Comparison of ENCODE assay signal across 9 mouse cellular contexts in genomic region chr16:44671551-44672421, GRCm38 (mm10). TPM values are rescaled to one million over a fixed set of nuclear protein-coding genes. Genes with fewer than 3 reads are reported as not detected.
A peak's percentile ranks its signal among the peaks of the same experiment; 100 is the strongest.
DNase-seq lines count a peak whose midpoint lies in the region; ATAC-seq and TF ChIP-seq lines count a peak whose summit lies in the region.
"Had no signal": no experiment of that assay in that cellular context is flagged by ENCODE, and none has a peak within 500 bp of the region (broad histone marks: within the 10 kb centered on the region; RNA-seq: fewer than 3 reads in every experiment).

No protein-coding gene starts in this region.

- no peak for TF ChIP-seq CTCF in kidney, adult 2 months (conservative IDR thresholded peaks at IDR 0.05; ENCODE audit: insufficient read depth, insufficient read length, low read depth, low read length)
- no peak for TF ChIP-seq CTCF in left cerebral cortex, adult 2 months (IDR thresholded peaks at IDR 0.05)

- H3K4me1 ChIP-seq in kidney, embryonic 15.5 days: peaks cover 26% of the 10 kb centered on the region
- no peaks in the 10 kb centered on the region for H3K4me1 ChIP-seq in kidney, adult 2 months (ENCODE audit: control insufficient read depth, insufficient read depth, low read length)
- peaks cover 58% of the 10 kb centered on the region for H3K4me1 ChIP-seq in embryonic facial prominence, embryonic 13.5 days
- H3K4me1 ChIP-seq in intestine, embryonic 15.5 days (replicated peaks): peaks cover 11% of the 10 kb centered on the region; the same call in 1 of the 2 replicates
- peaks cover 42% of the 10 kb centered on the region for H3K4me1 ChIP-seq in neural tube, embryonic 12.5 days

- ATAC-seq in kidney, embryonic 15.5 days (replicated peaks; ENCODE audit: low FRiP score): peak; percentile 72
- ATAC-seq in embryonic facial prominence, embryonic 13.5 days (ENCODE audit: insufficient number of reproducible peaks, insufficient read depth, low FRiP score, low TSS enrichment, low read depth): 0 out of 2 replicates have a peak, but pooled peaks have one; percentile 38
- ATAC-seq in intestine, embryonic 15.5 days: no peak
- ATAC-seq in neural tube, embryonic 12.5 days (ENCODE audit: low FRiP score, low read depth): peak; percentile 93

- WGBS in kidney, embryonic 15.5 days: 13% methylated on average over 22 of the region's 22 CpGs
- 52% methylated on average over 22 of the region's 22 CpGs for WGBS in kidney, adult 2 months
- WGBS in embryonic facial prominence, embryonic 13.5 days: 11% methylated on average over 22 of the region's 22 CpGs
- WGBS in intestine, embryonic 15.5 days: 32% methylated on average over 20 of the region's 22 CpGs
- 4% methylated on average over 22 of the region's 22 CpGs for WGBS in neural tube, embryonic 12.5 days

- H3K27ac ChIP-seq in kidney, embryonic 15.5 days: peak overlapping the region; percentile 88
- H3K27ac ChIP-seq in kidney, adult 2 months (ENCODE audit: insufficient read depth, low read depth, low read length): no peak overlapping the region
- H3K27ac ChIP-seq in embryonic facial prominence, embryonic 13.5 days: peak overlapping the region; percentile 82
- H3K27ac ChIP-seq in intestine, embryonic 15.5 days: peak overlapping the region; percentile 52
- H3K27ac ChIP-seq in neural tube, embryonic 12.5 days: peak overlapping the region; percentile 22; the same call in 1 of the 2 replicates
- H3K27ac ChIP-seq in left cerebral cortex, adult 2 months: no peak overlapping the region; the same call in 1 of the 2 replicates

- no peaks in the 10 kb centered on the region for H3K27me3 ChIP-seq in kidney, embryonic 15.5 days
- H3K27me3 ChIP-seq in kidney, adult 2 months (replicated peaks; ENCODE audit: control insufficient read depth, insufficient read depth, low read length): no peaks in the 10 kb centered on the region; the same call in 1 of the 2 replicates
- no peaks in the 10 kb centered on the region for H3K27me3 ChIP-seq in embryonic facial prominence, embryonic 13.5 days
- no peaks in the 10 kb centered on the region for H3K27me3 ChIP-seq in intestine, embryonic 15.5 days (replicated peaks)
- H3K27me3 ChIP-seq in neural tube, embryonic 12.5 days (replicated peaks): no peaks in the 10 kb centered on the region

- H3K4me2 ChIP-seq in kidney, embryonic 15.5 days: peak overlapping the region; percentile 45
- peak overlapping the region; percentile 44 for H3K4me2 ChIP-seq in embryonic facial prominence, embryonic 13.5 days
- peak overlapping the region; percentile 46; the same call in 1 of the 2 replicates for H3K4me2 ChIP-seq in intestine, embryonic 15.5 days (replicated peaks)
- peak overlapping the region; percentile 40 for H3K4me2 ChIP-seq in neural tube, embryonic 12.5 days (replicated peaks)

- intact Hi-C loops in left cerebral cortex, adult 2 months (cut with DNase I): no loop called here

- TF ChIP-seq POLR2A in kidney, adult 2 months (IDR thresholded peaks at IDR 0.05; ENCODE audit: low read depth, low read length): no peak

- H3K9me3 ChIP-seq in kidney, embryonic 15.5 days (replicated peaks): no peaks in the 10 kb centered on the region
- no peaks in the 10 kb centered on the region for H3K9me3 ChIP-seq in embryonic facial prominence, embryonic 13.5 days
- H3K9me3 ChIP-seq in intestine, embryonic 15.5 days: no peaks in the 10 kb centered on the region
- H3K9me3 ChIP-seq in neural tube, embryonic 12.5 days: no peaks in the 10 kb centered on the region

- DNase-seq in kidney, adult 2 months: no peak
- DNase-seq in left cerebral cortex, adult 2 months (ENCODE audit: extremely low spot score in 1 of 2, low spot score in 2 of 2): no peak
- DNase-seq in Muller cell, postnatal 12 days (ENCODE audit: inconsistent ontology term): no peak
- DNase-seq in cerebellum, adult 8-10 months: no peak
- DNase-seq: cerebellum, adult 11-12 months had no signal

- no peak overlapping the region for H3K4me3 ChIP-seq in kidney, embryonic 15.5 days (replicated peaks)
- H3K4me3 ChIP-seq in kidney, adult 2 months (ENCODE audit: insufficient read depth, low read depth, low read length): no peak overlapping the region
- no peak overlapping the region for H3K4me3 ChIP-seq in embryonic facial prominence, embryonic 13.5 days
- H3K4me3 ChIP-seq in intestine, embryonic 15.5 days (replicated peaks): no peak overlapping the region
- H3K4me3 ChIP-seq in neural tube, embryonic 12.5 days: no peak overlapping the region
- H3K4me3 ChIP-seq in left cerebral cortex, adult 2 months: no peak overlapping the region

- H3K36me3 ChIP-seq in kidney, embryonic 15.5 days: no peaks in the 10 kb centered on the region
- no peaks in the 10 kb centered on the region for H3K36me3 ChIP-seq in kidney, adult 2 months (ENCODE audit: control insufficient read depth, insufficient read depth, low read length)
- H3K36me3 ChIP-seq in embryonic facial prominence, embryonic 13.5 days: no peaks in the 10 kb centered on the region
- H3K36me3 ChIP-seq in intestine, embryonic 15.5 days: no peaks in the 10 kb centered on the region
- no peaks in the 10 kb centered on the region for H3K36me3 ChIP-seq in neural tube, embryonic 12.5 days

- H3K9ac ChIP-seq in kidney, embryonic 15.5 days: no peak overlapping the region
- H3K9ac ChIP-seq in embryonic facial prominence, embryonic 13.5 days: peak overlapping the region; percentile 59
- H3K9ac ChIP-seq in intestine, embryonic 15.5 days: no peak overlapping the region
- H3K9ac ChIP-seq in neural tube, embryonic 12.5 days: no peak overlapping the region

RNA-seq across cellular contexts. Expression of gene Nepro, which starts 52.3 kb away (rescaled TPM):
- polyA plus RNA-seq in kidney, embryonic 15.5 days (2015; fragmentation: Nextera tagmentation; extraction: Ambion mirVana): 10.5 and 11.3 TPM in 2 replicates
- polyA plus RNA-seq in kidney, adult 2 months (2012; rRNA removed): 2.8 TPM in 2 replicates
- polyA plus RNA-seq in embryonic facial prominence, embryonic 13.5 days (2015; fragmentation: Nextera tagmentation; extraction: Ambion mirVana): 9.9 and 10.0 TPM in 2 replicates
- 7.6 and 8.2 TPM in 2 replicates for polyA plus RNA-seq in intestine, embryonic 15.5 days (2015; fragmentation: Nextera tagmentation; extraction: Ambion mirVana)
- polyA plus RNA-seq in neural tube, embryonic 12.5 days (2016; fragmentation: Nextera tagmentation; extraction: Ambion mirVana): 8.9 and 9.3 TPM in 2 replicates
- total RNA-seq in left cerebral cortex, adult 2 months (2021): 1 to 10 TPM; 4.8 to 5.0 TPM

Comparison
In these comparisons a context has a peak if more than half of its experiments do, and no peak if none do; other contexts are left out.
1. H3K27ac ChIP-seq: peak in kidney, embryonic 15.5 days (single experiment), embryonic facial prominence, embryonic 13.5 days (single experiment), intestine, embryonic 15.5 days (single experiment) and neural tube, embryonic 12.5 days (single experiment); none in kidney, adult 2 months (single experiment) and left cerebral cortex, adult 2 months (single experiment).
2. Peak in every context shown above with its lines, with median percentiles within 50 percentile points of each other: H3K4me2 ChIP-seq.